Mouse (Mus musculus) layer of hippocampus, postnatal 36 days (tissue): ENCODE measurements around the gene Auts2. TPM values are rescaled to one million over a fixed set of nuclear protein-coding genes. Genes with fewer than 3 reads are reported as not detected.

Source experiments
- DNase-seq, 2 experiments: peaks; one replicate each; pipeline ENCODE4 v3.0.0; 2022
- total RNA-seq, 2 experiments: library from RNA; stranded (reverse); gene quantifications; 2 replicates each; pipeline ENCODE4 v1.2.3; 2021

Gene Auts2
- total RNA-seq, 2 experiments from 2014 or later: 140 to 181 TPM

DNA sequence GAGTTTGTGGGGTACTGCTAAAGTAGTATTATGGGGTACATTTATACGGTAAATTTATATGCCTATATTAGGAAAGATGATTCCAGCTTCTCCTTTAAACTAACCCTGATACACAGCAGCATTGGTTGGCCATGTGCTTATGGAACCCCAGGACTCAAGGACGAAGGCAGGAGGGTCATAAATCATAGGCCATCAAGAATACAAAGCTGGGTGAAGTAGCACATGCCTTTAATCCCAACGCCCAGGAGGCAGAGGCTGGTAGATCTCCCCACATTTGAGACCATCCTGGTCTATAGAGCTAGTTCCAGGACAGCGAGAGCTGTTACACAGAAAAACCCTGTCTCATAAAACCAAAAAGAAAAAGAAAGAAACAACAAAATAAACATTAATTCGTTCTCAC, 307.7 kb downstream of the Auts2 start:
- no peak for DNase-seq

DNA sequence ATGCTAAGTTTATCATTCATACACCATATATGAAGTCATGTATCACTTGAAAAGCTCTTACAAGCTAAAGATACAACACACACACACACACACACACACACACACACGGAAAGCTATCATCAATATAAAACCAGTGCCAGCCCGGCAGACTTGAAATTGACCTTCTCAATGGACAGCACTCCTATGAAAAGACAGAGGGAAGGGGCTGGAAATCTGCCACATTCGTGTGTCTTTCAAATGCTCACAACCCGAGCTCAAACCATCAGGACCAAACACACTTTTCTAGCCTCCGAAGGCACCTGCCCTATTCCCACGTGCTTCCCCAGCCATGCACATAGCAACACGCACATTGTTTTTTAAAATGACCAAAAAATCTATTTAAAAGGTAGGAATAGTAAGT, 308.7 kb downstream of the Auts2 start:
- no peak for DNase-seq

GRCm38 (mm10) chr5:132231280-132232047, 311.7 kb downstream of the Auts2 start:
- peak; percentile 69 to 74 for DNase-seq

DNA sequence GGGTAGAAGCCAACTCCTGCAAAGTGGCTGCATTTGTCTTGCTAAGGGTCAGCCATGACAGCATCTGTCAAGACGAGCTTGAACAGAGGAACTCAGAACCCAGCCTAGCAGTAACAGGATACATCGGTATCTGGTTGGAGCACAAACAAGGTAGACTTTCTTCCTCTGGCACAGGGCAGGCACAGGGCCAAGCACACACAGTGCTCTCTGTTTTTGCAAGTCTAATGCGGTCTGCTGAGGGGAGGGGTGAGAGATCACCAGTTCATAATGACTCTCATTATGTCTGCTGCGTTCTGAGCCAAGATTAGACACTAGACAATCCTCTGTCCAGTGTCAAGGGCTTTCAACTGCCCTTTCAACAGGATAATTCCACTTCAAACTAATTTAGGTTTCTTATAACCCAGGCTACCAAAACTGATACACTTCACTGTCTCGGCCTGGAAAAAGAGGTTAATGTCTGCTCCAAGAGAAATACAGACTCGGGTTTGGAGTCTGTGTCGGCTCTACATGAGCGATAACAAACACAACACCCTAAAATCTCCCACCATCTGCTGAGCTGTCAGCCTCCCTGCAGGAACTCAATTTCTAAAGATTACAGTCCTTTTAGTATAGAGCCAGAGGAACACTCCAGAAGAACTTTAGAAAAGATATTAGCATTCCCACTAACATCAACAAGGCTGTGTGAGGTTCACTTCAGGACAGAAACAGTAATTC, 313.3 kb downstream of the Auts2 start:
- peak; percentile 72 to 73 for DNase-seq

DNA sequence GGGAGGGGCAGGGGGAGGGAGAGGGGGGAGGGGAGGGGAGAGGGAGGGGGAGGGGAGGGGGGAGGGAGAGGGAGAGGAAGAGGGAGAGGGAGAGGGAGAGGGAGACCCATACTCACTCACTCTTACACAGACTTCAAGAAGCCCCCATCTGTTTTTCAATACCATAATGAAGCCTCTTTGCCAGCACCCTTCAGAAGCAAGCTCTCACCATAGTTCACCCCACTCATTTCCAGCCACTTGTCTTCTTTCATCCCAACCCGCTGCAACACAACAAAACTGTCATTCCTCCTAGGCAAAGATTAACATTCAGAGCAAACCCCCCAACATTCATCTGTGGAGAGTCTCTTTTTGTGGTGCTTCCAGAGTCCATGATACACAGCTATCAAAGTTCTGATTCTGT, 314.1 kb downstream of the Auts2 start:
- no peak for DNase-seq

DNA sequence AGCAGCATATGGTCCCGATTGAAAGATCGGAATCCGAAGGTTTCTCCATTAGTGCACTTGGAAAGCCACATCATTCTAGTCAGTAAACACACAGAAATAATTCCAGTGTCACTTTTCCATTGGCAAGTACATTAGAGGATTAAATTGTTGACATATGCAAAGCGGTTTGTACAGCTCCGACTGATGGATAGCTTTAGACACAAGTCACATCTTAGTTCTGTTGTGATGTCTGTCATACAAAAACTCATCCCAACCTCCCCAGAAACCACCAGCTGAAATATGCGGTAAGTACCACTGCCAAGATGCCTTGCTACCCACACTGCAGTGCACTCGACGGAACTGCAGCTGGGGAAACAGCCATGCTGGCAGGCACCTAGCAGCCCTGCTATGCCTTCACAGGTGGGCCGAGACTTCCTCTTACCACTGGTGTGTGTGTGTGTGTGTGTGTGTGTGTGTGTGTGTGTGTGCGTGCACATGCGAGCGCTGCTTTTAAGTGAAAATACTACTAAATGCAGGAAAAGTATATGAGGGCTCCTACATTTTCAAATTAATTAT, 322.7 kb downstream of the Auts2 start:
- no peak for DNase-seq

DNA sequence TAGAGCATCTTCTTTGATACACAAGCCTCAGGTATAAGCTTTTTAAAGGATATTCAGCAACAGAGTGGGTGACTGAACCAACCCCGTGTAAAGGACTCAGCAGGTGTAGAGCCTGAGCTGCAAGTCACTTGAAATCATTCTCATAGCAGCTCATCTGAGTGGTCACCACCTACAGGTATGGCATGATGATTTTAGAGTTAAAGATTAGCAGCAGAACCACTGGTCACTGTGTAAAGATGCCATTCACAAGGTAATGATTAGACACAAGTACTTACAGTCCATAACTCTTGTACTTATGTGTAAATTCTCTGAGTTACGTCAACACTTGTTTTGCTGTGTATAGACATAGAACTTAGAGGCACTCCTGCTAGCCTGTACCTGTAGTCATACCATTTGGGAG, 327.0 kb downstream of the Auts2 start:
- no peak for DNase-seq

GRCm38 (mm10) chr5:132212446-132212845, 330.7 kb downstream of the Auts2 start:
- no peak for DNase-seq

- no peak for DNase-seq
These were observed 333.4 kb downstream of the Auts2 start for GRCm38 (mm10) chr5:132209694-132210093.

DNA sequence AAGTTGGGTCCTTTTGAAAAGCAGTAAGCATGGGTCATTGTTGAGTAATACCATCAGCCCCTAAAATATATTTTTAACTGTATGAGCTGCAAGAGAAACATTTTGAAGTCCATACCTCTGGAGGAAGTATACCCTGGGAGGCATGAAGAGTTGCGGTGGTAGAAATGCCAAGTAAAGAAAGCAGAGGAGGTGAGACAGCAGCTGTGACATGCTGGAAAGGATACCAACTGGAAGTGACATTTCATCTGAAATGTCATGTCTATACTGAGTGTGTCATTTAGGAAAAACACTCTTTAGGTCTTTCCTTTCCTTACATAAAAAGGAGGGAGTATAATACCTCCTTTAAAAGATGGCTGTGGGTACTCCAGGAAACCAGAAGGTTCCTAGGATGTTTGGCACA, 336.9 kb downstream of the Auts2 start:
- DNase-seq: no peak

GRCm38 (mm10) chr5:132203846-132204245, 339.3 kb downstream of the Auts2 start:
- no peak for DNase-seq

GRCm38 (mm10) chr5:132201077-132201645, 342.0 kb downstream of the Auts2 start:
- DNase-seq: no peak

- no peak for DNase-seq
These were observed 342.5 kb downstream of the Auts2 start for GRCm38 (mm10) chr5:132200595-132200994.

DNA sequence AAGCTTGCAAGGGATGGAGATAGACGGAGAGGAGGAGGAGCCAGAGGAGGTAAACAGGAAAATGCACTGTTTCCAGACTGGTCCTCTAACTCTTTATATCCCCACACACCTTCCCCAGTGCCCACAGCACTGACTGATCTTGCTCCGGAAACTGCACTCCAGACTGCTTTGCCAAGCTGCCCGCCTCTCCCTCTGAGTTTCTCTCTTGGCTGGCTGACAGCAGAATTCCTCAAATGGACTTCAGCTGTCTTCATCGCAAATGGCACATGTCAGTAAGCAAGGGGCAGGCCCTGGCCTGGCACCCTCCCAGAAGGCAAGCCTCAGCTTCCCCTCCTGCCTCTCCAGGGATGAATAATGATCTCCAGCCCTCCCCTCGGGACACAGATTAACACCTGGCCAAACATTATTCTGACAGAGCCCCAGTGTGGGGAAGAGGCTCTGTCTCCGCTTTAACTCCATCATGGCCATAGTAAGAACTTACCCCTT, 348.1 kb downstream of the Auts2 start:
- no peak for DNase-seq

GRCm38 (mm10) chr5:132190190-132190589, 353.0 kb downstream of the Auts2 start:
- no peak for DNase-seq

- DNase-seq: no peak
These were observed 356.5 kb downstream of the Auts2 start for GRCm38 (mm10) chr5:132186659-132187058.

DNA sequence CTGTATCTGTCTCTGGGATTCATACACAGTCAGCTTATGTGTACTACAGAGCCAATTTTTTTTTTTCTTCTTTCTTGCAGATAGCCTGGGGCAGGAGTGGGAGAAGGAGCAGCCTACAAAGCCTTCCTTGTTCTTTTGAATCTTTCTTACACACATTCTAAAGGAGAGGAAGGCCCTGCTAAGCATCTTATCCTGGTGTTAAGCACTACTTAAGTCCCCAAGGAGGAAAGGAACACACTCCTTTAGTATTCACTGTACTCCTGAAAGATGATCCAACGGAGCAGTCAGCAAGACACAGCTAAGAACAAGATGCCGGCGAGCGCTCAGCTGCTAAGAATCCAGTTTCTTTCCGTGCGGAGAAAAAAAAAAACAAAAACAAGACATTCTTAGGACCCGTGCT, 356.9 kb downstream of the Auts2 start:
- no peak for DNase-seq

GRCm38 (mm10) chr5:132184395-132185095, 358.6 kb downstream of the Auts2 start:
- no peak for DNase-seq

GRCm38 (mm10) chr5:132182077-132182476, 361.1 kb downstream of the Auts2 start:
- no peak for DNase-seq

- DNase-seq: peak; percentile 70 to 72
These were observed 373.1 kb downstream of the Auts2 start for GRCm38 (mm10) chr5:132170010-132170409.

- DNase-seq: no peak
These were observed 374.3 kb downstream of the Auts2 start for GRCm38 (mm10) chr5:132168805-132169204.

- no peak for DNase-seq
These were observed 374.9 kb downstream of the Auts2 start for GRCm38 (mm10) chr5:132168224-132168623.

DNA sequence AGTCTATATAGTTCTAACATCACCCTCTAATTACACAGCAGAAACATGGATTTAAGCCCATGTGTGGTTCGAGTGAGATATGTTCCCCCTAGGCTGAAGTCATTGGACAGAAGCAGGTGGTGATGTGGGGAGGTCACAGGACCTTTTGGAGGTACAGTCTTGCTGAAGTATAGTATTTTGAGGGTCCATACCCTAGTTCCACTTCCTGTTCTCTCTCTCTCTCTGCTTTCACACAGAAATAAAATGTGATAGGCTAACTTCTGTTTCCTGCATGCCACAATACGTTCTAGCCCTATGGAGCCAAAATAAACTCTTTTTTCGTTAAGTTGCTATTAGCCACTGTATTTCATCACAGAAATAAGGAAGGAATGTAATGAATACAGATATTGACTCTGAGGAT, 376.6 kb downstream of the Auts2 start:
- DNase-seq: no peak
